Mouse (Mus musculus) ovary, postnatal 10 days (tissue): ENCODE results near the gene Tjap1.

Experiments
- DNase-seq: peaks from one replicate; pipeline ENCODE4 v3.0.0; 2022; ENCODE audit warnings: low spot score

Tjap1 gene

GRCm38 (mm10) chr17:46252571-46253451 lies 30.0 kb downstream of the Tjap1 start:
- no peak for DNase-seq

- DNase-seq, result no peak
Observed at GRCm38 (mm10) chr17:46251174-46251573, 31.7 kb downstream of the Tjap1 start.

GRCm38 (mm10) chr17:46248189-46248522 lies 34.7 kb downstream of the Tjap1 start:
- DNase-seq, result no peak

GRCm38 (mm10) chr17:46247512-46248188 lies 35.2 kb downstream of the Tjap1 start, which contains the start of the genes Polr1c and Yipf3:
Polr1c (minus strand) TSS chr17:46248054.
Yipf3 (plus strand) TSS chr17:46248080.
- peak; percentile 80 for DNase-seq

- DNase-seq, result no peak
Observed at GRCm38 (mm10) chr17:46244579-46244978, 38.2 kb downstream of the Tjap1 start.

GRCm38 (mm10) chr17:46243624-46244023 lies 39.2 kb downstream of the Tjap1 start:
- no peak for DNase-seq

GRCm38 (mm10) chr17:46242993-46243392 lies 39.8 kb downstream of the Tjap1 start:
- no peak for DNase-seq

GRCm38 (mm10) chr17:46242274-46242673 lies 40.6 kb downstream of the Tjap1 start:
- DNase-seq, result no peak

GRCm38 (mm10) chr17:46241471-46241870 lies 41.4 kb downstream of the Tjap1 start:
- DNase-seq, result no peak

- DNase-seq, result no peak
Observed at GRCm38 (mm10) chr17:46239516-46240114, 43.2 kb downstream of the Tjap1 start.

- no peak for DNase-seq
Observed at GRCm38 (mm10) chr17:46237480-46237879, 45.3 kb downstream of the Tjap1 start.

GRCm38 (mm10) chr17:46237079-46237478 lies 45.7 kb downstream of the Tjap1 start:
- no peak for DNase-seq

GRCm38 (mm10) chr17:46236067-46236466 lies 46.8 kb downstream of the Tjap1 start:
- DNase-seq, result no peak

GRCm38 (mm10) chr17:46227576-46227975 lies 55.2 kb downstream of the Tjap1 start:
- DNase-seq, result no peak

- no peak for DNase-seq
Observed at GRCm38 (mm10) chr17:46221601-46222000, 61.2 kb downstream of the Tjap1 start.

- DNase-seq, result no peak
Observed at GRCm38 (mm10) chr17:46210550-46210949, 72.3 kb downstream of the Tjap1 start.
